Mouse (Mus musculus) cerebellum, adult 8-10 months (tissue): ENCODE measurements at regions not wholly inside any gene's neighbourhood (a gene's known extent, or its start where the extent isn't known, plus 50 kb on each side); places are given as distances from the start of the nearest gene placed in this dataset.

Experiments
- DNase-seq: peaks from one replicate; pipeline ENCODE4 v3.0.0; 2022

DNA sequence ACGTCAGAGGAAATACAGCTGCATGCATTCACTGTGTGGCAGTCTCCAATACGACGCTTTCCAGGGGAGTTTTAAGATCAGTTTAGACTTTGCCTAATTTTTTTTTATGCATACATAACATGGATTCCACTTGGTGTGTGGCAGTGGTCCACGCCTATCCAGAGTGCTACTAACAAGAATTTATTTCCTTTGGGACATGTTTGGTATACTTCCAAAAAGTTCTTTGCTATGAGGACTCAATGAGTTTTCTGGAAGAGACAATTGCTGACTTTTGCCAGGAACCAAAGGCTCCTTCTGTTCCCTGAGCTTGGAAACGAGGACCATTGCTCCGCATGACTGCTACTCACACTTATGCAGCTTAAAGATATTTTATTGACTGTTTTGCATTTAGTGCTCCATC lies 59.2 kb downstream of the Marcks start:
- DNase-seq, result no peak

DNA sequence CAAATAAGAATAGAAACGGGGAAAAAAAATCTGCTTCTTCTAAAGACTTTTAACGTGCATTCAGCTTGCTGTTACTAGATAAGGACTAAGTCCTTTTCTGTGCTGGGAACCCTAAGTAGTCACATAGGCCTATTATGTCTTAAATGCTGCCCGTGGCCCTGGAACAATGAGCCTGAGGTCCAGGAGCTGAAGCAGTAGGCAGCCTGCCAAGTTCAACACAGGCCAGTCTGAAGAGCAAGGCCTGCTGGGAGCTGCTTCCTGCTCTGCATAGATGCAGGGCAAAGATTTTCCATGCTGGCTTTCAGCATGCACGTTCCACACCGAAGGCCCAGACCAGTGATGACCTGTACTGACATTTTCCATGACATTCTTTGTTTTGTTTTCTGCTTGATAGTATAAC lies 60.3 kb downstream of the Marcks start:
- DNase-seq, result peak; percentile 34

DNA sequence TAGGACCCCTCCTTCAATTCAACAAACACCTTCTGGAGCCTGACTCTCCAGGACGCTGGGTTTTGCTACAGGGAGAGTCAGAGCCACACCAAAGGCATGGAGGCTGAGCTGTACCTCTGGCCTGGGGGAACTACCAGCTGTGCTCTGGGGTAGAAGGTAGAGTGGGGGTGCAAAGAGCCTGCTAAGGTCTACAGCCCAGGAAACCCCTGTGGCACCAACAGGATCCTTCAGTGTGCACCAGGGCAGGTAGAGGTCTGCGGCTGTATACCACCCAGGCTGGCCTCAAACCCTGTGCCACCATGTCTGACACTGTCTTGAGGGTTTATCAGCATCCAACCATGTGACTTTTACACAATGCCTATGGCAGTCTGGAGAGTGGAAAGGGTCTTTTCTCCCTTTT lies 61.0 kb downstream of the Marcks start:
- no peak for DNase-seq

DNA sequence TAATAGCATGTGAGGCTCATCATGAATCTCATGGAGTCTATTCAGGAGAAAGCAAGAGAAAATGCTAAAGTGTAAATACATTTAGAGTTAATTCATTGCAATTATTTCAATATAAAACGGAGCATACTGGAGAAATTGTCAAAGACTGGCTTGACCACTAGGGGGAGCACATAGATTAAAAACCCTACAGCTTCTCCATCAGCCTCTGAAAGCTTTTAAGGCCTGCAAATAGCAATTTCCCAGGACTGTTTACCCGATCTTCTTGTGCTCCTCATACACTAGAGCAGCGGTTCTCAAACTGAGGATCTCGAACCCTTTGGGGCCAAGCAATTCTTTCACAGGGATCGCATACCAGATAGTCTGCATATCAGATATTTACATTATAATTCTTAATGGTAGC lies 65.9 kb downstream of the Marcks start:
- DNase-seq, result peak; percentile 72

DNA sequence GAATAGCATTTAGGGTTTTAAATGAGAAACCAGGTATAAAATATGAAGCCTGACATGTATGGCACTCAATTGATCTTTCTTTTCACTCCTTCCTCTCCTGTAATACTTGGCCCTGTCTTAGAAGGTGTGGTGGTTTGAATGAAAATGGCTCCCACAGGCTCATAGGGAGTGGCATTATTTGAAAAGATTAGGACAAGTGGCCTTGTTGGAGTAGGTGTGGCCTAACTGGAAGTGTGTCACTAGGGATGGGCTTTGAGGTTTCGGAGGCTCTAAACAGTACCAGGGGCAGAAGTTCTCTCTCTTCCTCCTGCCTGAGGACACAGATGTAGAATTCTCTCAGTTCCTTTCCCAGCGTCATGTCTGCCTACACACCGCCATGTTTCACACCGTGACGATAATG lies 66.7 kb downstream of the Marcks start:
- no peak for DNase-seq

DNA sequence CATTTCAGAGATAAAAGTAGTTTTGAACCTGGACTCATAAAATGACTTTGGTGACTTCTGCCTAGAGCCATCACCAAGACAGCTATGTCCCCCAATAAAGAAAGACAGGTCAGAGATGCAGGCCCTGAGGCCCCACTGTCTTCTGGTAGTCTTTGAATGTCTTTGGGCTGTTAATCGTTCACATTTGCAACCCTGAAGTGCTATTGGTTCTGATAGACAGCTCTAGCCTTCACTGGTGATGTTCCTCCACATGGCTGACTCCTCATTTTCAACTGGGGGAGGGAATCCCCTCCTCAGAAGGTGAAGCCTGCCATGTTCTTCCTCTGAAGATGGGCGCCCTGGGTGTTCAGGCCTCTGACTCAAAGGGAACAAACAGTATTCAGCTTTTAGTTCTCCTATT lies 67.3 kb downstream of the Marcks start:
- DNase-seq, result no peak
